Mouse (Mus musculus) gonadal fat pad, adult 2 months (tissue): ENCODE results near the gene Tmem106a. TPM values are rescaled to one million over a fixed set of nuclear protein-coding genes. Genes with fewer than 3 reads are reported as not detected.
"Not testable (repeated sequence)": the region's sequence is repeated elsewhere in the genome, so short reads cannot be mapped to it uniquely, and the experiment has no call there.

Experiments
- DNase-seq: peaks from one replicate; pipeline ENCODE4 v3.0.0-alpha.2; 2012; ENCODE audit warnings: low read depth
- polyA plus RNA-seq: library from polyadenylated mRNA; depleted of rRNA; stranded (reverse); fragments of >200 nt; gene quantifications from 2 replicates; pipeline ENCODE4 v1.2.3, GENCODE M21; 2012; rRNA removed

Gene Tmem106a
- polyA plus RNA-seq, 1 experiment, result 71.6 TPM

GRCm38 (mm10) chr11:101640857-101641709 lies 59.0 kb downstream of the Tmem106a start:
- DNase-seq, result not testable (repeated sequence)

Other genes with a start within 250 kb of the Tmem106a start
- gene G6pc, start 214.7 kb upstream of the Tmem106a start, polyA plus RNA-seq, result 0.32 and 0.80 TPM in 2 replicates
- gene Aarsd1, start 164.6 kb upstream of the Tmem106a start, polyA plus RNA-seq, result 30.4 and 33.7 TPM in 2 replicates
- gene Gm27029, start 157.4 kb upstream of the Tmem106a start, polyA plus RNA-seq, result 0.19 and 0.34 TPM in 2 replicates
- gene Rundc1, start 157.2 kb upstream of the Tmem106a start, polyA plus RNA-seq, result 25.6 and 26.5 TPM in 2 replicates
- 12.3 and 15.3 TPM in 2 replicates for gene Ptges3l, start 156.9 kb upstream of the Tmem106a start, polyA plus RNA-seq
- 406 and 583 TPM in 2 replicates for gene Rpl27, start 139.9 kb upstream of the Tmem106a start, polyA plus RNA-seq
- gene Ifi35, start 133.8 kb upstream of the Tmem106a start, polyA plus RNA-seq, result 45.9 and 61.9 TPM in 2 replicates
- gene Rnd2, start 117.2 kb upstream of the Tmem106a start, polyA plus RNA-seq, result 16.3 and 21.6 TPM in 2 replicates
- 140 and 168 TPM in 2 replicates for gene Vat1, start 116.0 kb upstream of the Tmem106a start, polyA plus RNA-seq
- gene Brca1, start 30.3 kb upstream of the Tmem106a start, polyA plus RNA-seq, result 0.39 and 0.46 TPM in 2 replicates
- 96.8 and 109 TPM in 2 replicates for gene Nbr1, start 30.1 kb upstream of the Tmem106a start, polyA plus RNA-seq
- gene Gm11634, start 17.0 kb downstream of the Tmem106a start, polyA plus RNA-seq, result 0.16 TPM in 1 of 2 replicates, not detected in the other
- 23.7 and 25.3 TPM in 2 replicates for gene Rdm1, start 45.0 kb downstream of the Tmem106a start, polyA plus RNA-seq
- 18.8 and 26.6 TPM in 2 replicates for gene Arl4d, start 83.3 kb downstream of the Tmem106a start, polyA plus RNA-seq
- gene Dhx8, start 150.7 kb downstream of the Tmem106a start, polyA plus RNA-seq, result 12.6 and 14.0 TPM in 2 replicates
- 52.1 and 59.9 TPM in 2 replicates for gene Etv4, start 203.1 kb downstream of the Tmem106a start, polyA plus RNA-seq